Mouse (Mus musculus) CH12.LX (cell line): ENCODE data around the gene Ttc4. TPM values are rescaled to one million over a fixed set of nuclear protein-coding genes. Genes with fewer than 3 reads are reported as not detected.

Experiments
- DNase-seq: peaks from one replicate; pipeline ENCODE4 v3.0.0-alpha.2; 2013; ENCODE audit errors: extremely low read depth
- H3K27ac ChIP-seq: 2 replicates; pipeline ENCODE4 v1.5.1; 2012; ENCODE audit warnings: low read depth, mild to moderate bottlenecking, control low read depth, moderate library complexity; ENCODE audit not compliant: insufficient read depth
- H3K27me3 ChIP-seq: replicated peaks from 2 replicates; pipeline ENCODE3; 2012; ENCODE audit warnings: inconsistent platforms
- H3K36me3 ChIP-seq, 2 experiments: replicated peaks in 1 of 2; 2 replicates each; pipeline versions ENCODE3 to v1.6.1; 2012; ENCODE audit warnings: inconsistent platforms in 1 of 2, low read length in 1 of 2, mild to moderate bottlenecking in 1 of 2, mixed read lengths in 1 of 2, moderate library complexity in 1 of 2; ENCODE audit not compliant: control insufficient read depth in 1 of 2, insufficient read depth in 1 of 2
- H3K4me1 ChIP-seq, 2 experiments: 2 replicates each; pipeline ENCODE4 v1.6.1; 2012; ENCODE audit warnings: inconsistent platforms in 1 of 2, moderate library complexity in 1 of 2; ENCODE audit not compliant: insufficient read depth in 2 of 2, control insufficient read depth in 1 of 2
- H3K4me2 ChIP-seq: 2 replicates; pipeline ENCODE4 v1.6.1; 2012; ENCODE audit warnings: low read depth, mild to moderate bottlenecking, control low read depth; ENCODE audit not compliant: poor library complexity, insufficient read depth, severe bottlenecking
- H3K4me3 ChIP-seq, 3 experiments: fragments of 150-350 bp in 1 of 3; sonication (generic) in 1 of 3; replicated peaks in 1 of 3; 2 replicates each; pipeline versions ENCODE3 to v1.5.1; 2011 to 2012; ENCODE audit warnings: low read depth in 2 of 3, low read length in 2 of 3, mild to moderate bottlenecking in 2 of 3, moderate library complexity in 2 of 3, control low read depth in 1 of 3, improper control_type of control experiment in 1 of 3, inconsistent platforms in 1 of 3, mixed read lengths in 1 of 3; ENCODE audit not compliant: poor library complexity in 1 of 3
- H3K79me2 ChIP-seq: replicated peaks from 2 replicates; pipeline ENCODE4 v1.6.1; 2012; ENCODE audit warnings: mild to moderate bottlenecking, moderate library complexity; ENCODE audit not compliant: control insufficient read depth, poor library complexity, insufficient read depth, severe bottlenecking; ENCODE audit errors: extremely low read depth
- H3K9ac ChIP-seq: 2 replicates; pipeline ENCODE4 v1.6.1; 2012; ENCODE audit warnings: low read depth, mild to moderate bottlenecking, control low read depth, moderate library complexity; ENCODE audit not compliant: insufficient read depth
- H3K9me3 ChIP-seq: replicated peaks from 2 replicates; pipeline ENCODE3; 2012; ENCODE audit warnings: low read length, inconsistent platforms, mixed read lengths
- BHLHE40 ChIP-seq: IDR thresholded peaks from 2 replicates; pipeline ENCODE4 v1.6.1; 2011; ENCODE audit warnings: mild to moderate bottlenecking, low read depth, low read length, improper control_type of control experiment
- CHD1 ChIP-seq: IDR thresholded peaks from 2 replicates; pipeline ENCODE4 v1.6.1; 2012; ENCODE audit warnings: low read depth, low read length, improper control_type of control experiment, inconsistent platforms
- CHD2 ChIP-seq: IDR thresholded peaks from 2 replicates; pipeline ENCODE4 v1.6.1; 2011; ENCODE audit warnings: low read length, improper control_type of control experiment
- CTCF ChIP-seq, 2 experiments: IDR thresholded peaks in 1 of 2; conservative IDR thresholded peaks in 1 of 2; 2 replicates each; pipeline ENCODE4 v1.5.1; 2011 to 2012; ENCODE audit warnings: low read depth in 2 of 2, low read length in 2 of 2, improper control_type of control experiment in 1 of 2, inconsistent platforms in 1 of 2, mild to moderate bottlenecking in 1 of 2, moderate library complexity in 1 of 2
- E2F4 ChIP-seq: IDR thresholded peaks from 2 replicates; pipeline ENCODE4 v1.6.1; 2011; ENCODE audit warnings: low read depth, low read length, improper control_type of control experiment; ENCODE audit not compliant: insufficient replicate concordance
- ELF1 ChIP-seq: IDR thresholded peaks from 2 replicates; pipeline ENCODE4 v1.6.1; 2014; ENCODE audit warnings: low read depth, mild to moderate bottlenecking, inconsistent platforms, low read length, improper control_type of control experiment
- EP300 ChIP-seq: IDR thresholded peaks from 2 replicates; pipeline ENCODE4 v1.6.1; 2011; ENCODE audit warnings: low read length, improper control_type of control experiment
- ETS1 ChIP-seq: conservative IDR thresholded peaks from 2 replicates; pipeline ENCODE4 v1.6.1; 2012; ENCODE audit warnings: low read depth, mild to moderate bottlenecking, inconsistent platforms, low read length, improper control_type of control experiment, moderate library complexity
- GABPA ChIP-seq: IDR thresholded peaks from 2 replicates; pipeline ENCODE4 v1.6.1; 2012; ENCODE audit warnings: low read depth, low read length, improper control_type of control experiment, inconsistent platforms; ENCODE audit not compliant: insufficient replicate concordance
- HCFC1 ChIP-seq: IDR thresholded peaks from 2 replicates; pipeline ENCODE4 v1.6.1; 2012; ENCODE audit warnings: low read depth, mild to moderate bottlenecking, inconsistent platforms, low read length, improper control_type of control experiment
- JUN ChIP-seq: IDR thresholded peaks from 2 replicates; pipeline ENCODE4 v1.6.1; 2011; ENCODE audit warnings: low read depth, mild to moderate bottlenecking, low read length, improper control_type of control experiment, moderate library complexity; ENCODE audit not compliant: insufficient read depth
- JUND ChIP-seq: conservative IDR thresholded peaks from 2 replicates; pipeline ENCODE4 v1.6.1; 2011; ENCODE audit warnings: low read depth, low read length, improper control_type of control experiment
- KAT2A ChIP-seq: IDR thresholded peaks from 2 replicates; pipeline ENCODE4 v1.6.1; 2012; ENCODE audit warnings: low read length, improper control_type of control experiment, inconsistent platforms; ENCODE audit not compliant: insufficient replicate concordance
- MAX ChIP-seq: IDR thresholded peaks from 2 replicates; pipeline ENCODE4 v1.6.1; 2011; ENCODE audit warnings: low read length, improper control_type of control experiment
- MEF2A ChIP-seq: IDR thresholded peaks from 2 replicates; pipeline ENCODE4 v1.6.1; 2014; ENCODE audit warnings: low read depth, mild to moderate bottlenecking, inconsistent platforms, low read length, improper control_type of control experiment, borderline replicate concordance
- MXI1 ChIP-seq: IDR thresholded peaks from 2 replicates; pipeline ENCODE4 v1.6.1; 2011; ENCODE audit warnings: mild to moderate bottlenecking, low read depth, low read length, improper control_type of control experiment
- MYC ChIP-seq: IDR thresholded peaks from 2 replicates; pipeline ENCODE4 v1.6.1; 2011; ENCODE audit warnings: low read depth, mild to moderate bottlenecking, improper control_type of control experiment, low read length
- NRF1 ChIP-seq: IDR thresholded peaks from 2 replicates; pipeline ENCODE4 v1.6.1; 2014; ENCODE audit warnings: low read depth, mild to moderate bottlenecking, inconsistent platforms, low read length, improper control_type of control experiment, moderate library complexity
- PAX5 ChIP-seq: IDR thresholded peaks from 2 replicates; pipeline ENCODE4 v1.6.1; 2012; ENCODE audit warnings: low read length, inconsistent platforms, mixed read lengths
- POLR2AphosphoS2 ChIP-seq: IDR thresholded peaks from 2 replicates; pipeline ENCODE4 v1.6.1; 2011; ENCODE audit warnings: low read depth, low read length, improper control_type of control experiment
- SIN3A ChIP-seq: IDR thresholded peaks from 2 replicates; pipeline ENCODE4 v1.6.1; 2012; ENCODE audit warnings: low read length, improper control_type of control experiment, inconsistent platforms
- TCF12 ChIP-seq: IDR thresholded peaks from 2 replicates; pipeline ENCODE4 v1.6.1; 2014; ENCODE audit warnings: low read depth, mild to moderate bottlenecking, inconsistent platforms, low read length, improper control_type of control experiment
- UBTF ChIP-seq: IDR thresholded peaks from 2 replicates; pipeline ENCODE4 v1.6.1; 2012; ENCODE audit warnings: low read depth, mild to moderate bottlenecking, inconsistent platforms, low read length, improper control_type of control experiment, moderate library complexity
- ZC3H11A ChIP-seq: IDR thresholded peaks from 2 replicates; pipeline ENCODE4 v1.6.1; 2012; ENCODE audit warnings: low read depth, mild to moderate bottlenecking, inconsistent platforms, low read length, improper control_type of control experiment
- ZKSCAN1 ChIP-seq: IDR thresholded peaks from 2 replicates; pipeline ENCODE4 v1.6.1; 2012; ENCODE audit warnings: low read depth, inconsistent platforms, low read length, improper control_type of control experiment, borderline replicate concordance
- dilution Hi-C: fragments of 300-500 bp; cut with MboI; formaldehyde crosslinking; loops from 2 replicates; pipeline ENCODE4 v1.14.3; 2020; ENCODE audit warnings: low sequenced_read_pairs; ENCODE audit not compliant: extremely low pct_unique_long_range_greater_than_20kb, extremely low pct_ligation_motif_present
- in situ Hi-C: fragments of 300-500 bp; cut with MboI; formaldehyde crosslinking; loops from 3 replicates; pipeline ENCODE4 v1.14.3; 2019; ENCODE audit warnings: low sequenced_read_pairs, low pct_ligation_motif_present, low pct_unique_long_range_greater_than_20kb, mixed read lengths
- polyA plus RNA-seq: library from polyadenylated mRNA; unstranded; fragments of >175 nt; gene quantifications from 2 replicates; pipeline ENCODE4 v1.2.1, GENCODE M21; 2012; ENCODE audit warnings: low read depth; ENCODE audit not compliant: insufficient read length
- total RNA-seq, 2 experiments: library from RNA; depleted of rRNA; stranded (reverse); fragments of 300-350 nt in 1 of 2; fragments of >200 nt in 1 of 2; gene quantifications; 2 replicates each; pipeline ENCODE4 v1.2.3; 2012 to 2014

The Ttc4 gene
- total and polyA plus RNA-seq, 3 experiments = 47.8 to 61.8 (median 50.2) TPM

- dilution Hi-C loops = no loop called here
- Histone ChIP-seq H3K9ac (no peak overlapping the region), H3K9me3 (no peaks in the 10 kb centered on the region), H3K36me3 (peaks cover 90 to 100% of the 10 kb centered on the region in 2 experiments), H3K4me3 (no peak overlapping the region), H3K79me2 (no peaks in the 10 kb centered on the region), H3K27me3 (no peaks in the 10 kb centered on the region), H3K4me1 (no peaks in the 10 kb centered on the region), H3K4me2 (no peak overlapping the region), H3K27ac (no peak overlapping the region)
- in situ Hi-C loops = no loop called here
- DNase-seq = no peak
- TF ChIP-seq HCFC1 = no peak
- TF ChIP-seq CTCF (conservative IDR thresholded peaks at IDR 0.05 in 1 of 2, IDR thresholded peaks at IDR 0.05 in 1 of 2; ENCODE audit: low read depth in 2 of 2, low read length in 2 of 2) = no peak
- TF ChIP-seq POLR2AphosphoS2 = no peak
- TF ChIP-seq EP300 = no peak
- TF ChIP-seq GABPA = no peak
- no peak for TF ChIP-seq BHLHE40
- TF ChIP-seq MYC = no peak
- no peak for TF ChIP-seq JUND
- TF ChIP-seq NRF1 = no peak
- no peak for TF ChIP-seq ZKSCAN1
- no peak for TF ChIP-seq UBTF
- TF ChIP-seq MAX = no peak
- no peak for TF ChIP-seq CHD1
- no peak for TF ChIP-seq JUN
- TF ChIP-seq MXI1 = no peak
- TF ChIP-seq MEF2A = no peak
Observed at GRCm38 (mm10) chr4:106666546-106666945, 12.2 kb downstream of the Ttc4 start.

- TF ChIP-seq NRF1 (no peak), PAX5 (no peak), CHD2 (no peak), ZC3H11A (no peak), CTCF (conservative IDR thresholded peaks at IDR 0.05 in 1 of 2, IDR thresholded peaks at IDR 0.05 in 1 of 2; ENCODE audit: low read depth in 2 of 2, low read length in 2 of 2) (no peak), POLR2AphosphoS2 (no peak), ELF1 (no peak), ETS1 (no peak), GABPA (no peak), KAT2A (no peak), EP300 (no peak), TCF12 (no peak), MAX (no peak), BHLHE40 (no peak), MXI1 (no peak), JUND (no peak), E2F4 (no peak), SIN3A (no peak), JUN (no peak)
- TF ChIP-seq, all 38 proteins: peak for 0
- dilution Hi-C loops (no loop called here), in situ Hi-C loops (no loop called here)
- H3K27me3 ChIP-seq = no peaks in the 10 kb centered on the region
- no peak for DNase-seq
- no peaks in the 10 kb centered on the region for H3K4me1 ChIP-seq
- no peak overlapping the region for H3K9ac ChIP-seq
- H3K36me3 ChIP-seq = peaks cover 92 to 100% of the 10 kb centered on the region in 2 experiments
- no peak overlapping the region for H3K4me2 ChIP-seq
- no peaks in the 10 kb centered on the region for H3K9me3 ChIP-seq
- H3K4me3 ChIP-seq = no peak overlapping the region
- no peaks in the 10 kb centered on the region for H3K79me2 ChIP-seq
- no peak overlapping the region for H3K27ac ChIP-seq
Observed at GRCm38 (mm10) chr4:106665673-106666072, 13.1 kb downstream of the Ttc4 start.
